Mouse (Mus musculus) heart, postnatal 0 days (tissue): ENCODE data around the gene Pdzd2.

Source experiments
- CTCF ChIP-seq: IDR thresholded peaks from 2 replicates; pipeline ENCODE4 v1.5.1; 2016; ENCODE audit warnings: antibody characterized with exemption, control low read depth, low read depth
- EP300 ChIP-seq: IDR thresholded peaks from 2 replicates; pipeline ENCODE4 v1.6.1; 2016; ENCODE audit warnings: antibody characterized with exemption, low read depth

GRCm38 (mm10) chr15:12629164-12629563, 110.6 kb downstream of the Pdzd2 start:
- TF ChIP-seq EP300 (no peak), CTCF (no peak)
